Mouse (Mus musculus): Measurements from ENCODE around the gene Adarb1. TPM values are rescaled to one million over a fixed set of nuclear protein-coding genes. Genes with fewer than 3 reads are reported as not detected.
A peak's percentile ranks its signal among the peaks of the same experiment; 100 is the strongest.

Adarb1 gene
- polyA plus RNA-seq, 1 experiment from 2014 or later, result 5.4 TPM

- no peak overlapping the region for H3K9ac ChIP-seq (ENCODE audit: low read depth, low read length)
- H3K9me3 ChIP-seq (ENCODE audit: control insufficient read depth, low read length), result no peaks in the 10 kb centered on the region
- H3K4me3 ChIP-seq (ENCODE audit: low read depth, low read length), result no peak overlapping the region
- DNase-seq (ENCODE audit: low spot score), result no peak
- no peak overlapping the region for H3K27ac ChIP-seq (replicated peaks; ENCODE audit: low read depth, low read length)
- no peaks in the 10 kb centered on the region for H3K4me1 ChIP-seq (ENCODE audit: control insufficient read depth, insufficient read depth, low read length)
- ATAC-seq (ENCODE audit: low read depth), result no peak
- H3K4me2 ChIP-seq (ENCODE audit: low read depth, low read length), result no peak overlapping the region
- no peaks in the 10 kb centered on the region for H3K27me3 ChIP-seq (replicated peaks; ENCODE audit: control insufficient read depth, insufficient read depth, low read length)
- WGBS, result 59% methylated on average over 11 of the region's 11 CpGs
- H3K36me3 ChIP-seq (ENCODE audit: control insufficient read depth, insufficient read depth, low read length), result peaks cover 23% of the 10 kb centered on the region
These were observed 144.9 kb downstream of the Adarb1 start for GRCm38 (mm10) chr10:77272980-77273730.

DNA sequence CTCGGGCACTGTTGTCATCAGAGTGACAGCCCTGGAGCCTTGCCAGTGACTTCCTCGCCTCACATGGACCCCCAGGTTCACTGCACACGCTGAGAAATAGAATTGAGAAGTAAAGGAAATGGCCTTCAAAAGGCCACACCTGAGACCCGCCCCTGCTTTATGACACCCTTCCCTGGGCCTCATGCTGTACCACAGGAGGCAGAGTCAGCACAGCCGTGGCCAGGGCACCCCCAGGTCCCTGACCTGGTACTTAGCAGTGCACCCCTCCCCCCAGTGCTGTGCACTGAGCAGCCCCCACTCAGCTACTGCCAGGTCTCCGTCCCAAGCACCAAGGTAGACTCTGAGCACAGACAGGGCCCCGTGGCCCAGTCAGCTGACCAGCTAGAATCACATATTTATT lies 148.9 kb downstream of the Adarb1 start:
- H3K27ac ChIP-seq (replicated peaks; ENCODE audit: low read depth, low read length), result no peak overlapping the region
- H3K4me3 ChIP-seq (ENCODE audit: low read depth, low read length), result no peak overlapping the region
- ATAC-seq (ENCODE audit: low read depth), result no peak
- no peak for DNase-seq (ENCODE audit: low spot score)
- no peaks in the 10 kb centered on the region for H3K27me3 ChIP-seq (replicated peaks; ENCODE audit: control insufficient read depth, insufficient read depth, low read length)
- H3K9me3 ChIP-seq (ENCODE audit: control insufficient read depth, low read length), result no peaks in the 10 kb centered on the region
- H3K36me3 ChIP-seq (ENCODE audit: control insufficient read depth, insufficient read depth, low read length), result peaks cover 63% of the 10 kb centered on the region
- no peak overlapping the region for H3K4me2 ChIP-seq (ENCODE audit: low read depth, low read length)
- no peak overlapping the region for H3K9ac ChIP-seq (ENCODE audit: low read depth, low read length)
- WGBS, result 79% methylated on average over 7 of the region's 7 CpGs
- H3K4me1 ChIP-seq (ENCODE audit: control insufficient read depth, insufficient read depth, low read length), result no peaks in the 10 kb centered on the region

DNA sequence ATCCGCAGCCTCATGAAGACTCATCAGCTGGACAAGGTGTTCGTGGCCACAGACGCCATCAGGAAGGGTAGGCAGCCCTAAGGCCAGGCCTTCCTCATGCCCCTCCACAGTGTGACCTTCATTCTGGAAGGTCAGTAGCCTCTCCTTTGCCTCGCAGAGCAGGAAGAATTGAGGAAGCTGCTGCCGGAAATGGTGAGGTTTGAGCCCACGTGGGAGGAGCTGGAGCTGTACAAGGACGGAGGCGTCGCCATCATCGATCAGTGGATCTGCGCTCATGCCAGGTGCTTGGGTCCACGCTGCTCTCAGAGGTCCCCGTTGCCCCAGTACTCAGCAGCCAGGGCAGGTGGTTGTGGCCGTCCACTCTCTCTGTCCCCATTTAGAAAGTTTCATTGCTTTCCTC lies 151.0 kb downstream of the Adarb1 start:
- Histone ChIP-seq H3K9me3 (ENCODE audit: control insufficient read depth, low read length) (no peaks in the 10 kb centered on the region), H3K9ac (ENCODE audit: low read depth, low read length) (no peak overlapping the region), H3K4me3 (ENCODE audit: low read depth, low read length) (no peak overlapping the region), H3K4me1 (ENCODE audit: control insufficient read depth, insufficient read depth, low read length) (no peaks in the 10 kb centered on the region), H3K27ac (replicated peaks; ENCODE audit: low read depth, low read length) (no peak overlapping the region), H3K27me3 (replicated peaks; ENCODE audit: control insufficient read depth, insufficient read depth, low read length) (no peaks in the 10 kb centered on the region), H3K4me2 (ENCODE audit: low read depth, low read length) (no peak overlapping the region), H3K36me3 (ENCODE audit: control insufficient read depth, insufficient read depth, low read length) (peaks cover 84% of the 10 kb centered on the region)
- DNase-seq (ENCODE audit: low spot score) (no peak), ATAC-seq (ENCODE audit: low read depth) (no peak)
- 82% methylated on average over 14 of the region's 14 CpGs for whole genome bisulfite sequencing

DNA sequence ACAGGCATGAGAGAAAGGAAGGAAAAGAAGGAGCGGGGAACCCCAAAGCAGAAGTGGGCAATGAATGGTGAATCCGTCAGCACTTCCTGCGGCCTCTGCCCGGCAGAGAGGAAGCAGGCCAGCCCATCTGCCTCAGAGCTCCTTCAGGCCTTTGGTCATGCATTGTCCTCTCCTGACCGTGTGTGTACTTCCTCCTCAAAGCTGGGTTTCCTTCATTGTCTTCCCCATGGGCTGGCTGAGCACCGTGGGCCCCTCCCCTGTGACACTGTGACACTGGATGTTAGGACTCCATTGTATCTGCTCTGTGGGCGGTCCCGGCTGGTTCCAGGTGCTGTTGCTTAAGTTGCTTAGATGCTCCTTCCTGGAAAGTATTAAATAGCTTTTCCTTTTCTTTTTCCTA lies 151.8 kb downstream of the Adarb1 start:
- DNase-seq (ENCODE audit: low spot score) (no peak), ATAC-seq (ENCODE audit: low read depth) (no peak)
- Histone ChIP-seq H3K9me3 (ENCODE audit: control insufficient read depth, low read length) (no peaks in the 10 kb centered on the region), H3K4me3 (ENCODE audit: low read depth, low read length) (no peak overlapping the region), H3K36me3 (ENCODE audit: control insufficient read depth, insufficient read depth, low read length) (peaks cover 92% of the 10 kb centered on the region), H3K9ac (ENCODE audit: low read depth, low read length) (no peak overlapping the region), H3K4me2 (ENCODE audit: low read depth, low read length) (no peak overlapping the region), H3K27ac (replicated peaks; ENCODE audit: low read depth, low read length) (no peak overlapping the region), H3K4me1 (ENCODE audit: control insufficient read depth, insufficient read depth, low read length) (no peaks in the 10 kb centered on the region), H3K27me3 (replicated peaks; ENCODE audit: control insufficient read depth, insufficient read depth, low read length) (no peaks in the 10 kb centered on the region)
- 63% methylated on average over 8 of the region's 8 CpGs for WGBS

DNA sequence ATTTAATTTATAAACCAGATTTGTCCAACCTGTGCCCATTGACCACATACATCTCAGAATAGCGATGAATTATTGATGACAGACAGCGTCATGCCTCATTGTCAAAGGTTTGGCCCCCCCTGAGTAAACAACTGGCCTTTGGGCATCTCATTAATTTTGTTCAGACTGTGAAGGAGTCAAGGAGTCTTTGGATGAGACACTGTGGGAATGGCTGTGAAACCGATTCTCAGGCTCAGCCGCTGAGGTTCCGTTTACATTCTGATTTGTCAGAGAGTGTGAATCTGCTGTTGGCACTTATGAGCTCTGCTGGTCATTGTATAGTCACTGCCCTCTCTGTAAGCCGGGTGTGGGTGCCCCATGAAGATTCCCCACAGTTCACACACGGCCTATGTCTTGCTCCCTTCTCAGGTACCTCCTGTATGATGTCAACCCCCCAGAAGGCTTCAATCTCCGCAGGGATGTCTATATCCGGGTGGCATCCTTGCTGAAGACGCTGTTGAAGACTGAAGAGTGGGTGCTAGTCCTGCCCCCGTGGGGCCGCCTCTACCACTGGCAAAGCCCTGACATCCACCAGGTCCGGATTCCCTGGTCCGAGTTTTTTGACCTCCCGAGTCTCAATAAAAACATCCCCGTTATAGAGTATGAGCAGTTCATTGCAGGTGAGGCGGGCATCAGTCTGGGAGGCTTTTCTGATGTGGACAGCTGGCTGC lies 157.7 kb downstream of the Adarb1 start:
- ATAC-seq (ENCODE audit: low read depth), result no peak
- Histone ChIP-seq H3K4me3 (ENCODE audit: low read depth, low read length) (peak overlapping the region; percentile 96), H3K36me3 (ENCODE audit: control insufficient read depth, insufficient read depth, low read length) (peaks cover 49% of the 10 kb centered on the region), H3K4me1 (ENCODE audit: control insufficient read depth, insufficient read depth, low read length) (peaks cover 11% of the 10 kb centered on the region), H3K27ac (replicated peaks; ENCODE audit: low read depth, low read length) (no peak overlapping the region), H3K9me3 (ENCODE audit: control insufficient read depth, low read length) (no peaks in the 10 kb centered on the region), H3K9ac (ENCODE audit: low read depth, low read length) (peak overlapping the region; percentile 89), H3K27me3 (replicated peaks; ENCODE audit: control insufficient read depth, insufficient read depth, low read length) (no peaks in the 10 kb centered on the region), H3K4me2 (ENCODE audit: low read depth, low read length) (peak overlapping the region; percentile 86)
- WGBS, result 87% methylated on average over 17 of the region's 17 CpGs
- no peak for DNase-seq (ENCODE audit: low spot score)

DNA sequence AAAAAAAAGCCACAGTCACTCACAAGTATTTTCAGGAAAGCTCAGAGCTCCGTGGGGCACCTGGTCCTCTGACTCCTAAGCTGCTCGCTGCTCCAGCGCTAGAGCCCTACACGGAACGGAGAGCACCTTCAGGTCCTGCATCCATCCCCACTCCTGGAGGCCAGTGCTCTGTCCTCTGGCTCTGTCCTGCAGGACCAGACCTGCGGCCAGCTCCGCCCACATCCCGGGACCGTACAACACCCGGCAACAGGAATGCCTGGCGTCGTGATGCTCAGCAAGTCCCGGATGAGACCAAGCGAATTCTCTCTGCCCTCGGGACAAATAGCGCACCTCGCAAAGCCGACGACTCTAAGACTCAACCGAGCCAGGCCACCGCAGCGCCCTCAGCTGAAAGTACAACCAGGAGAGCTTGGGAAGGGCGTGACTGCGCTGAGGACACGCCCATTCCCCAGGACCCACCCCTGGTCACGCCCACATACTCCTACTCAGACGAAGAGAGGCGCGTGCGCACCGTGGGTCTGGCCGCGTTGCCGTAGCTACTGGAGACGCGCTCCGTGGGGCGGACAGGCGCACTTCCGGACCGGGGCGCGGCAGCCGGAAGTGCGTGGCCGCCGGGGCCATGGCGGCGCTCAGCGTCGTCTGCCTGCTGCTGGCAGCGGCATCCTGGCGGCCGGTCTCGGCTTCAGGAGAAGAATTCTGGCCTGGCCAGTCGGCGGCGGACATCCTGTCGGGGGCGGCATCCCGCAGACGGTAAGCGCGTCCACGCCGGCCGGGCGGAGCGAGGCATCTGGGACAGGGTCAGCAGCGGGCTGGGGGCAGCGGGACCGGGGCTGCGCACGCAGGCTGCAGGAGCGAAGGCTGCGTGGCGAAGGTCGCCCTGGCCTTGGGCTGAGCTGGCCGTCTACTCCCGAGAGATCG lies 159.1 kb downstream of the Adarb1 start, which contains the start of gene Pofut2:
Gene Pofut2 (plus strand): TSS at position 515 of the 918 bp plus-strand sequence.
- ATAC-seq (ENCODE audit: low read depth) (peak; percentile 98), DNase-seq (ENCODE audit: low spot score) (peak; percentile 99)
- peak within 1 kb of the TSS; percentile 96 for H3K4me3 ChIP-seq (ENCODE audit: low read depth, low read length)

DNA sequence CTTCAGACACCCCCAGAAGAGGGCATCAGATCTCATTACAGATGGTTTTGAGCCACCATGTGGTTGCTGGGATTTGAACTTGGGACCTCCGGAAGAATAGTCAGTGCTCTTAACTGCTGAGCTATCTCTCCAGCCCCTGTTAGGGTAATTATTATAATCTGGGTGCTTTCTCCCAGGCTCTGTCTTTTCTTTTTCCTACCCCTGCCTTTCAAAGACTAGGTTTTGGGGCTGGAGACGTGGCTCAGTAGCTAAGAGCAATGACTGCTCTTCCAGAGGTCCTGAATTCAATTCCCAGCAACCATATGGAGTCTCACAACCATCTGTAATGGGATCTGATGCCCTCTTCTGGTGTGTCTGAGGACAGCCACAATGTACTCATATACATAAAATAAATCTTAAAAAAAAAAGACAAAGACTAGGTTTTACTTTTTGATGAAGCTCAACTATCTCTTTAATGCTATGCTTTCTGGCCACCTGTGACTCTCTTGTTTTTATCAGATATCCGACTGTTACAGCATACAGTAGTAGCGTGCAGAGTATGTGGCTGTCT lies 160.0 kb downstream of the Adarb1 start:
- peak overlapping the region; percentile 89 for H3K9ac ChIP-seq (ENCODE audit: low read depth, low read length)
- 56% methylated on average over 4 of the region's 4 CpGs for WGBS
- no peaks in the 10 kb centered on the region for H3K27me3 ChIP-seq (replicated peaks; ENCODE audit: control insufficient read depth, insufficient read depth, low read length)
- peak overlapping the region; percentile 96 for H3K4me3 ChIP-seq (ENCODE audit: low read depth, low read length)
- peak overlapping the region; percentile 86 for H3K4me2 ChIP-seq (ENCODE audit: low read depth, low read length)
- peaks cover 27% of the 10 kb centered on the region for H3K36me3 ChIP-seq (ENCODE audit: control insufficient read depth, insufficient read depth, low read length)
- no peak for ATAC-seq (ENCODE audit: low read depth)
- H3K9me3 ChIP-seq (ENCODE audit: control insufficient read depth, low read length), result no peaks in the 10 kb centered on the region
- peaks cover 15% of the 10 kb centered on the region for H3K4me1 ChIP-seq (ENCODE audit: control insufficient read depth, insufficient read depth, low read length)
- peak overlapping the region; percentile 74; the same call in 1 of the 2 replicates for H3K27ac ChIP-seq (replicated peaks; ENCODE audit: low read depth, low read length)
- no peak for DNase-seq (ENCODE audit: low spot score)

More for the DNA sequence above, 159.1 kb downstream of the Adarb1 start, which contains the start of gene Pofut2:
- peak within 1 kb of the TSS; percentile 90 for H3K27ac ChIP-seq (replicated peaks; ENCODE audit: low read depth, low read length)
- H3K36me3 ChIP-seq (ENCODE audit: control insufficient read depth, insufficient read depth, low read length), result peaks cover 35% of the 10 kb centered on the region
- H3K4me1 ChIP-seq (ENCODE audit: control insufficient read depth, insufficient read depth, low read length), result peaks cover 15% of the 10 kb centered on the region
- peak within 1 kb of the TSS; percentile 89 for H3K9ac ChIP-seq (ENCODE audit: low read depth, low read length)
- WGBS, result under 1% methylated on average over 55 of the region's 81 CpGs
- peak within 1 kb of the TSS; percentile 86 for H3K4me2 ChIP-seq (ENCODE audit: low read depth, low read length)
- no peaks in the 10 kb centered on the region for H3K27me3 ChIP-seq (replicated peaks; ENCODE audit: control insufficient read depth, insufficient read depth, low read length)
- H3K9me3 ChIP-seq (ENCODE audit: control insufficient read depth, low read length), result no peaks in the 10 kb centered on the region

DNA sequence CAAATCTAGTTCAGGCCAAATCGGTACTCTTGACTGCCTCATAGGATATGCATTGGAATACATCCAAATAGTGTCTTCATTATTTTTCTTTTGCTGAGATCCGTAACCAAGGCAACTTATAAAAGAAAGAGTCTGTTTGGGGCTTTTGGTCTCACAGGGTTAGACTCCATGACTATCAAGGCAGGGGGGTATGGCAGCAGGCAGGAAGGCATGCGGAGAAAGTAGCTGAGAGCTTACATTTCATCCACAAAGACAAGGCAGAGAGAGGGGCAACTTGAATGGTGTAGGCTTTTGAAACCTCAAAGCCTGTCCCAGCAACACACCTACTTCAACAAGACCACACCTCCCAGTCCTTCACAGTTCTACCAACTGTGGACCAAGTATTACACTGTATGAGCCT lies 162.4 kb downstream of the Adarb1 start:
- Histone ChIP-seq H3K27ac (replicated peaks; ENCODE audit: low read depth, low read length) (no peak overlapping the region), H3K9ac (ENCODE audit: low read depth, low read length) (no peak overlapping the region), H3K36me3 (ENCODE audit: control insufficient read depth, insufficient read depth, low read length) (peaks cover 2% of the 10 kb centered on the region; the same call in 1 of the 2 replicates), H3K27me3 (replicated peaks; ENCODE audit: control insufficient read depth, insufficient read depth, low read length) (no peaks in the 10 kb centered on the region), H3K9me3 (ENCODE audit: control insufficient read depth, low read length) (no peaks in the 10 kb centered on the region), H3K4me3 (ENCODE audit: low read depth, low read length) (no peak overlapping the region), H3K4me1 (ENCODE audit: control insufficient read depth, insufficient read depth, low read length) (peaks cover 29% of the 10 kb centered on the region), H3K4me2 (ENCODE audit: low read depth, low read length) (no peak overlapping the region)
- ATAC-seq (ENCODE audit: low read depth) (no peak), DNase-seq (ENCODE audit: low spot score) (no peak)
- 62% methylated on average over 3 of the region's 3 CpGs for WGBS

All from embryonic facial prominence, embryonic 14.5 days (tissue).